Mouse (Mus musculus): ENCODE data around the gene Als2cl.
A peak's percentile ranks its signal among the peaks of the same experiment; 100 is the strongest.

The Als2cl gene

DNA sequence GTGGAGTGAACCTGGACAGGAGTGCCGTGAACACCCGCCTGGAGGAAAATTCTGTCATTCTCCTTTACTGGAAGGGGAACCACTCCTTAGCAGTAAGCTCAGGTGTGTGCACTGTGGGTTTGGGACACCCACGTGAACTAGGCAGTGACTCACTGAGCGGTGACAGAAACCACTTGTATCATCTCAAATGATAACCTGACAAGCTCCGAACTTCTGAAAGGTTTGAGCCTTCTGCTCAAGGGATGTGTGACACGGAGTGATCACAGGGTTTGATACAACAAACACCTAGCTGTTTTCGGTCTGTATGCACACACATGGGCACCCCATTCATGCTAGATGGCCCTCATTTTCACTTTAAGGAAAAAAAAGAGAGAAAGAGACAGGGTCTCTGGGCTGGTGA, 37.1 kb downstream of the Als2cl start, which contains the start of gene Fam240a:
TSS of gene Fam240a (minus strand) at position 76 of the 400 bp plus-strand sequence.
- DNase-seq (ENCODE audit: low spot score in 2 of 2) = no peak

DNA sequence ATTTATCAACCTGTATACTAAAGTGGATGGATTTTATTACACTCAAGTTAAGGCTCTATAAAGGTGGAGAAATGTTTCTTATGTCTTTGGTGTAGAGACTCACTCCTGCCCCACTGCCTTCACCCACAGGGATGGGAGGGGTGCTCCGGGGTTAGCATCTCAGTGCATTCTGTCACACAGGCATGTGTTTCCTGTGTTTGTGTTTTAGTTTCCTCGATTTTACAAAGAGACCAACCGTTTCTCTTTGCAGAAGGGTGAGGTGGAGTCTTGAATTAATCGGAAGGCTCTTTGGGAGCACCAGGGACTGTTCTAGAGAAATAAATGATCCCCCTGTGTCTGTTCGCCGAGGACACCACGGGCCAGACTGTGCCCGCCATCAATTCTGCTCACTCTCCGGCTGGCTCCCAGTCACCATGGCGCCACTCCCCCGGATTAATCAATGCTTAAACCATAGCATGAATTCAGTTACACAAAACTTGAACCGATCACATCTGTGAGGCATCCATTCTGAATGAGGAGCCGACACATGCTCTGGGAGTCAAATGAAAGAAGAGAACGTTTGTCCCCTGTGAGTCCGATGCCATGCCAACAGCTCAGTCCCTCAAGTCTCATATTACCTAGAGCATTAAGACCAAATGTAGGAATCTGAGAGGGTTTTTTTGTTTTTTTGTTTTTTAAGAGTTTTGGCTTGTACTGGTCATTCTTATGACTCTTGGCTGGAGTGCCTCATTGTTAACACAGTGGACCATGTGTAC, 41.2 kb downstream of the Als2cl start:
- no peak for DNase-seq (ENCODE audit: low spot score in 2 of 2)

DNA sequence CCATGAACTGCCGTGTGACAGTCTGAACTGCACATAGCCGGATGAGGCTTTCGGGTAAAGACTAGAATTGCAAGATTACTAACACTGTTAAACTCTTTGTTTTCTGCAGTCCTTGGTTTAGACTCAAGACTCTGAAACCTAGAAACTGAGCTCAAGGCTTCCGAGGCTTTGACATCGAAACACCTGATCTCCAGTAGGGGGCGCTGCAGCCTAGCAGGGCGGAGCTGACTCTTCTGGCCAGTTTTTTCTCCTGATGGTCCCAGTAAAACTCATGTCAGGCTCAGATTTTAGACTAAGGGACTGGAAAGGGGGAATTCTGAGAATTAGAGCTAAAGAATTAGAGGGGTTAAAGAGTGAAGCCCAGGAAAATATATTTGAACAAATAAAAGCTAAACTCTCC, 43.1 kb downstream of the Als2cl start:
- DNase-seq (ENCODE audit: low spot score in 2 of 2) = peak; percentile 40 to 57

DNA sequence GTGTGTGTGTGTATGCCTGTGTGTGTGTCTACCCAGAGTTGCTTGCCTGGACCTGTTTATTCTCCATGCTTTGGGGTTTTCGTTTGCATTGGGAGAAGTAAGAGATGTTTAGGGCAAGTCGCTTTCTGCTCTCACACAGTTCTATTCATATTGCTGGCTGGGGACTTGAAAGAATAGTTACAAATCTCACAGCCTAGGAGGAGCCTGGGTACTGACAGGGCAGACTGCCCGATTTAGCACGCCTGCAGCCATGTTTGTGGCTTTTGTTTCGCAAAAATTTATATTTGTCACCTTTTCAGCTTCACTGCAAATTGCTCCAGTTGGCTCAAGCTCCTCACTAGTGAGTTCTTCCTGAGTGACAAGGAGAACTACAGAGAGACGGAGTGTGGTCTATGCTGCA, 51.9 kb downstream of the Als2cl start:
- no peak for DNase-seq (ENCODE audit: low spot score in 2 of 2)

DNA sequence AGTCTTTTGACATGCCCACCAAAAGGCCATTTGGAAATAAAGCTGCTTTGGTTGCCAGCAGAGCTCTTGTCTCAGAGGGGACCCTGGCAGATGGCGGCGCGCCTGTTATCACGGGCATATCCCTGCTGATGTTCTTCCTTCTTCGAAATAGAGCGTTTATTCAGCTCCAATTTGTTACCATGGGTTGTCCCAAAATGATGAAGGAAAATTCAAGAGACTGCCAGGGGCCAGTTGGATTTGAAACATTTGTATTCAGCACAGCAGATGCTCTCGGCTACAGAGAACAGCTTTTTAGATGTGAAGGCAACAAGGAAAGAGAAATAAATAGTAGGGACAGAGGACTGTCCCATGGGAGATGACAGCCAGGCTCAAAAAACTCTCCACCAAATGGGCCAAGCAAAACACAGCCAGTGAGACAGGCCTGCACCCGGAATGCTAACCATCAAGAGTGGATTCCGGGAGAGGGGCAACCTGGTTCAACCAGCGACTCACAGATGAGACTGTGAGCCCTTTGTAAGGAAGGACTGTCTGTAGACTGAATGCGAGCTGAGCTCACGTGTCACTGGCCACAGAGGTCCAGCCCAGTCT, 54.3 kb downstream of the Als2cl start:
- peak in 1 of 2 experiments; percentile 20 for DNase-seq (ENCODE audit: low spot score in 2 of 2)

DNA sequence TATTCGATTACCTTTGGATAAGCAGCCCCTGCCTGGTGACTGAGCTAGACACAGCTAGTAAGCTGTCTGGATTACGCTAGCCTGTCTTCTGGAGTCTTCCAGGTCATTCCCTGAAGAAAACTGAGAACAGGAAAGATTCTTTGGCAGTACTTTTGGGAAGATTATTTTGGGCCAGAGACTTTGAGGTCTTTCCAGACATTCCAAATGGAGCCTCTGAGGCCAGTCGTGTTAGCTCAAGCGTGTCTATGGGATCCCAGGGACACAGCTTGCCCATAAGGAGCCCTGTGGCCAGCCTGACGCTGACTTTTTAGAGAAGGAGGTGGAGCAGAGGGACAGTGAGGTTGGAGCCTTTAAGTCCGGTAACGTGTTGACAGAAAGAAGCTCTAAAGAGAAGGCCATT, 56.3 kb downstream of the Als2cl start:
- DNase-seq (ENCODE audit: low spot score in 2 of 2) = no peak

DNA sequence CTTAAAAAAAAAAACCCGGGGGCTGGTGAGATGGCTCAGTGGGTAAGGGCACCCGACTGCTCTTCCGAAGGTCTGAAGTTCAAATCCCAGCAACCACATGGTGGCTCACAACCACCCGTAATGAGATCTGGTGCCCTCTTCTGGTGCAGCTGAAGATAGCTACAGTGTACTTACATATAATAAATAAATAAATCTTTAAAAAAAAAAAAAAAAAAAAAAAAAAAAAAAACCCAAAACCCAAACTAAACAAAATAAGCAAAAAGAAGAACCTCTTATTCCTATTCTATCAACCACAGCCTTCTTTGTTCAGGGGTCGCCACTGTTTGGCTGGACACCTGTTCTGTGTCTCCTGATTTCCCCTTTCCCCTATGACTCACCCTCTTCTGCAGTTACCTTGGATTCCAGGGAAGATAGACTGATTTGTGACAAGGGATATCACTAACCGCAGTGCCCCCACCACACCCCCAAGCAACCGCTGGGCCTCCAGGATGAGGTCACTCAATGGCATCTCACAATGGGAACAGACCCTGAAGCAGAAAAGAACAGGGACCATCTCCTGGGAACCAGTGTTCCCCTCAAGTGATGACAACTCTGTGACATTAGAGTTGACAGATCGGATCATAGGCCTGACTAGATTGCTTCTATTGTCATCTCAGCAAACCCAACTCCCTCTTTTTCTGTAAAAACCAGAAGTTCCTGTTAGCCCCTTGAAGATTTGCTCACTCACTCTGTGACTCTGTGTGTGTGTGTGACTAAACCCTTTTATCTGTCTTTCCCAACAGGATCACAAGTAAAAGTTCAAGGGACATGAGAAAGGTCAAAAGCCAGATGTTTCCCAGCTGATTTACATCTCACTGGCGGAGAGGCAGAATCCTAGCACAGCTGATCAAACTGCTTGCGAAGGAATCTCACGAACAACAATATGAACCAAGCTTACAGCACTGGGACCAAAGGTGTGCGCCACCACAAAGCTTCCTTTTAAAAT, 58.1 kb downstream of the Als2cl start:
- no peak for DNase-seq (ENCODE audit: low spot score in 2 of 2)

DNA sequence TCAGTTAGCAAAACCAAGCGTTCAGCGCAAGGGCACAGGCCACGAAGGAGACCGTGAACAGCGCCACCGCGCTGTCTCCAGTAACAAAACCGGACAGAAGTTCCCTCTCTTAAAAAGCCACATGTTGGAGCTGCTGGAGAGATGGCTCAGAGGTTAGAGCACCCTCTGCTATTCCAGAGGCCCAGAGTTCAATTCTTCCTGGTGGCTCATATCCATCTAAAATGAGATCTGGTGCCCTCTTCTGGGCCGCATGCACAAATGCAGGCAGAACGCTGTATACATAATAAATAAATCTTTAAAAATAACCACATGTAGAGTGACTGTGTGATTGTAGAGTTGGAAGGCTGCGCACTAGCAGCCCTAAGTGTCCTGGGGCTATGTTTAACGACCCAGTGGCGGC, 64.6 kb downstream of the Als2cl start:
- no peak for DNase-seq (ENCODE audit: low spot score in 2 of 2)

DNA sequence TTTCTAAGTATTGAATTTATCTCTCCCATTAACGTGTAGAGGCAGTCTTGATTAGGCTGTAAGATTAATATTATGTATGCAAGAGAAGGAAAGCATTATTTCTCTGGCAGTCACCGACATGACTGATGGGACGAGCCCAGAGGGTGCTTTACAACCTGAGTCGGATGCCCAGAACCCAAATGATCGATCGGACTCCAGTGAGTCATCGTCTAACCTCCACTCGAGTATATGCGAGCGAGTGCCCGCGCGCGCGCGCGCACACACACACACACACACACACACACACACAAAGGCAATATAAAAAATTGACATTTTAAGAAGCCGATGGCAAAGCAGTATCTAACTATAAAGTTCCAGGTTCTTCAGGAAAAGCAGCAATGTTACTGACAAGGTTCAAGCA, 65.7 kb downstream of the Als2cl start:
- no peak for DNase-seq (ENCODE audit: low spot score in 2 of 2)

DNA sequence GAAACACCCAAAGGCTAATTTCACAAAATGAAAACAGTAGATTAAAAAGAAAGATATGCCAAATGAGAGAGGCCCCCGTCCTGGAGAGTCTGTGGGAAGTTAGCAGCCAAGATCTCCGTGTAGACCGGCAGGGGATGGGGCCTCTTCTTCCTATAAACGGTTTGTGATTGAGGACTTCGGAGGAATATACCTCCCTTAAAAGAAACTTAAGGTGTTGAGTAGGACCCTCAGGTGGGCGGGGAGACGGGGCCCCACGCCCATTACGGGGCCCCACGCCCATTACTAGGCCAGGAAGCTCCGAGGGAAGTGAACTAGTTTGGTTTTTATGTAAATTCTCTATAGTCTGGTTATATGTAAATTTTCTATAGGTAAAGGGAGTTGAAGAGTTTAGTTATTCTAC, 66.3 kb downstream of the Als2cl start, which contains the start of gene Tdgf1:
TSS of gene Tdgf1 (minus strand) at position 233 of the 400 bp plus-strand sequence.
- no peak for DNase-seq (ENCODE audit: low spot score in 2 of 2)

DNA sequence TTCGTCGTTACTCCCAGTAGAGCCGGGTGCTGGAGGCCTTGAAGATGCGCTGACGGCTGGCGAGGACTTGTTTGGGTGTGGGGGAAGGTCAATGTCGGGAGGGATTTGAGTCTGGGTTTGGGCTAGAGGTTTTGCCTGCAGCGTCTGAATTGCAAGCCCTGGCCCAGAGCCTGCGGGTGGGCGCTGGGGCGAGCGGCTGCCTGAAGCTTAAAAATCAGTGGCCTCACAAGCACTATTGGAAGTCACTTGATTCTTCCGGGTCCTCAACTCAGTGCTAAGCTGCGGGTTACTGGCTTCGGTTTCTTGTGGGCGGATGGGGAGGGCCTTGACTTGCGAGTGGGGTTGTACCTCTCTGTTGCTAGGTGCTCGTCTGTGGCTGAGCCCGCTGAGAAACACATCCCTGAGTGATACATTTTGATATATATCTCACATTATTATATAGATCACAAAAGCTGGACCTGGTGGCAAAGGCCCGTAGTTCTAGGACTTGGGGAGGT, 66.9 kb downstream of the Als2cl start:
- DNase-seq (ENCODE audit: low spot score in 2 of 2) = no peak

DNA sequence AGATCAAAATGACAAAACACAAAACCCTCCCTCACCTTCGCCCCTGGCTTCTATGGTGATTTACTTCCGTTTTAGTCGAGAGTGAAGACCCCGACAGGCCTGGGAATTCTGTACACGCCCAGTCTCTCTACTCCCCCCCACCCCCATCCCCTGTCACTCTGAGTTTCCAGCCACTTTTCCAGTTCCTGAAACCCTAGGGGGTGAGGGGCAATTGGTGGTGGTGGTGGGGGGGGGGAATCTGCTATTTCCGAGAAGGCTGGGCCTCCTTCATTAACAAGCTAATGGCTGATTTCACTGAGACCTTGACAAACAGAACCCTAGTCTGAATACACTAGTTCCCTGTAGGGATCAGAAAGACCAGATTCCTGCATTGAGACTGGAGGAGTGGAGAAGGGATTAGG, 67.6 kb downstream of the Als2cl start:
- no peak for DNase-seq (ENCODE audit: low spot score in 2 of 2)

DNA sequence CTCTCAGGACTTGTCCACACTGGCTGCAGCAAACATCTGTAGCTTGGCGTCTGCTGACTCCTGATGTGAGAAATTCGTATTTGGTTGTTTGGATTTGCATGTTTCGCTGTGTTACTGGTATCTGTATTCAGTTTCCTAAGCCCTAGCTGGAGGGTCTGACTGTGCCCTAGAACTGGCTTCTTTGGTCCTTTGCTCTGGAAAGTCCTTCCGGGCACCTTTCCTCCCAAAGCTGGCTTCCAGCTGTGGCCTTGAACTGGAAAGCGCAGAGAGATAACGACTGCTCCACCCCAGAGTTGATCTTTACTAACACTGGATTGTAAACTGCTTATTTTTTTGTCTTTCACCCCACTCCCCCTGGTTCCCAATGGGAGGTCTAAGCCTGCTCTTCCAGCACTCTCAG, 68.2 kb downstream of the Als2cl start:
- no peak for DNase-seq (ENCODE audit: low spot score in 2 of 2)

DNA sequence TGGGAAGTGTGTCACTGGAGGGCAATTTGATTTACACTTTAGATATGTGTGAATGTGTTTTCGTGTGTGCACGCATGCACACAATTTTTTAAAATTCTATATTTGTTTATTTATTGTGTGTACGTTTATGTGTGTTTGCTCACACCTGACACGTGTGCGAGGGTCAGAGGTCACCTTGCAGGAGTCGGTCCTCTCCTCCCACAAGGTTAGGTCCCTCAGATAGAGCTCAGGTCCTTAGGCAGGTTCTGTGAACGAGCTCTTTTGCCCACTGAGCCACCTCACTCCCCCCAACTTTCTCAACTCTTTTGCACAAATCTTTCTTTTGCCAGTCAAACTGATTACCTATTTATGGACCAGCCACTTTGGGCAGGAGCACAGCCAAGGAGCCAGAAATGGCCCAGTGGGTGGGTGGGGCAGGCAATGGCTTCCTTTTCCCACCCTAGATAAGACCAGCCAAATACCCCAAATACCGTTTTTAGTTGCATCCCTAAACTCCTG, 69.2 kb downstream of the Als2cl start:
- DNase-seq (ENCODE audit: low spot score in 2 of 2) = no peak

DNA sequence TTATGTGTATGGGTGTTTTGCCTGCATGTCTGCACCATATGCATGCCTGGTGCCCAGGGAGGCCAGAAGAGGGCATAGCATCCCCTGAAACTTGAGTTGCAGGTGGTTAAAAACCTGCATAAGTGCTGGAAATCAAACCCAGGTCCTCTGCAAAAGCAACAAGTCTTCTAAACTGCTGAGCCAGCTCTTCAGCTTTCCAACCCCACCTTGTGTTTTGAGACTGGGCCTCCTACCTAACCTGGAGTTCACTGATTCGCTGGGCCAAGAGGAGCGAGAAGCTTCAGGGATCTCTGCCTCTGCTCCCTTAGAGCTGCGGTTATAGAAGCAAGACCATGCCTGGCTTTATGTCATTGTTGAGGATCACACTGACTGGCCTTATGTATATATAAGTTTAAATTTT, 70.4 kb downstream of the Als2cl start:
- no peak for DNase-seq (ENCODE audit: low spot score in 2 of 2)
